In the genomic region with DNA sequence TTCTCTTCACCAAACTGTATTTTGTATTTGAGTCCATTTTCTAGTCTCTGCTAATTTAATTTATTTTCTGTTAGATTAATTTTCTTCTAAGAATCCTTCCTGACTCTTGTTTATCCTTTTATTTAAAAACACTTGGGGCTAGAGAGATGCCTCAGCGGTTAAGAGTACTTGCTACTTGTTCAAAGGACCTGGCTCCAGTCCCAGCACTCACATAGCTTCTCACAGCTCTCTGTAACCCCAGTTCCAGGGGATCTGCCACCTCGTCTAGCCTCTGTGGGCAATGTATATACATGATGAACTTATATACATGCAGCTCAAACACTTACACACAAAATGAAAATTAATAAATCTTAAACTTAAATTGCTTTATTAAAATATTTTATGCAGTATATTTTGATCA, we compare ENCODE assay signal across 17 mouse cellular contexts.
"Had no signal": no experiment of that assay in that cellular context is flagged by ENCODE, and none has a peak within 500 bp of the region (broad histone marks: within the 10 kb centered on the region; RNA-seq: fewer than 3 reads in every experiment).

No protein-coding gene starts in this region.

- H3K9ac ChIP-seq: limb, embryonic 13.5 days; liver, embryonic 12.5 days; liver, embryonic 15.5 days; midbrain, embryonic 13.5 days had no signal

- DNase-seq: kidney, adult 2 months; kidney, postnatal 25 days; layer of hippocampus, adult 9-11 months; liver; thymus, adult 18-20 months; thymus, postnatal 36 days had no signal

- H3K4me1 ChIP-seq: liver, embryonic 12.5 days; liver, embryonic 15.5 days had no signal

- H3K36me3 ChIP-seq: limb, embryonic 10.5 days; limb, embryonic 13.5 days; liver, embryonic 12.5 days; liver, embryonic 15.5 days; midbrain, embryonic 13.5 days had no signal

- H3K4me2 ChIP-seq: limb, embryonic 13.5 days; liver, embryonic 12.5 days; liver, embryonic 15.5 days; midbrain, embryonic 13.5 days had no signal

- H3K4me3 ChIP-seq: layer of hippocampus, adult 2 months; limb, embryonic 10.5 days; limb, embryonic 13.5 days; liver, embryonic 12.5 days; liver, embryonic 15.5 days; midbrain, embryonic 13.5 days; myocyte had no signal

- ATAC-seq: intestine, postnatal 0 days; liver, embryonic 12.5 days; midbrain, embryonic 13.5 days; midbrain, embryonic 16.5 days had no signal

- H3K9me3 ChIP-seq: limb, embryonic 10.5 days; limb, embryonic 13.5 days; liver, embryonic 12.5 days; liver, embryonic 15.5 days; midbrain, embryonic 13.5 days had no signal

- H3K27ac ChIP-seq: kidney, postnatal 0 days; layer of hippocampus, adult 2 months; limb, embryonic 10.5 days; limb, embryonic 13.5 days; liver, embryonic 12.5 days; liver, embryonic 15.5 days; macrophage; midbrain, embryonic 13.5 days had no signal

- H3K27me3 ChIP-seq: limb, embryonic 13.5 days; liver, embryonic 12.5 days; liver, embryonic 15.5 days; midbrain, embryonic 13.5 days had no signal
